Mouse (Mus musculus): ENCODE measurements at regions not wholly inside any gene's neighbourhood (a gene's known extent, or its start where the extent isn't known, plus 50 kb on each side); places are given as distances from the start of the nearest gene placed in this dataset.

DNA sequence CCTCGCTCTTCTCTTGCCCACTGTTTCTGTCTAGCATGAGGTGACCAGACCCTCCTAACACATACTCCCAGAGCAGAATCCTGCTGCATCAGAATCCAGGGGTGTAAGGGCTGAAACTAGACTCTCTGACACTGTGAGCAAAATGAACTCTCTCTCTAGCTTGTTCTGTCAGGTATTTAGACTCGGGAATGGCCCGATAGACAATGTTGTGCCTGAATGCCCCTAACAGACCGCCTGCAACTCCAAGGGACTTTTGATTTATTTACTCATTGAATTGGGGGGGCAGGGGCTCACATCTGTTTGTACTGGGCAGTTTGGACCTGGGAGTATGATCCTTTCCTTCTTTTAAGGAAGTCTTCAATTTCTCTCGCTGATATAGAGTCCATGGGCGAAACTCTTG is 469.3 kb upstream of the Trpc7 start:
- DNase-seq (ENCODE audit: low spot score), result no peak

- DNase-seq (ENCODE audit: low spot score), result no peak
Measured at GRCm38 (mm10) chr13:57364396-57364795, 468.6 kb upstream of the Trpc7 start.

DNA sequence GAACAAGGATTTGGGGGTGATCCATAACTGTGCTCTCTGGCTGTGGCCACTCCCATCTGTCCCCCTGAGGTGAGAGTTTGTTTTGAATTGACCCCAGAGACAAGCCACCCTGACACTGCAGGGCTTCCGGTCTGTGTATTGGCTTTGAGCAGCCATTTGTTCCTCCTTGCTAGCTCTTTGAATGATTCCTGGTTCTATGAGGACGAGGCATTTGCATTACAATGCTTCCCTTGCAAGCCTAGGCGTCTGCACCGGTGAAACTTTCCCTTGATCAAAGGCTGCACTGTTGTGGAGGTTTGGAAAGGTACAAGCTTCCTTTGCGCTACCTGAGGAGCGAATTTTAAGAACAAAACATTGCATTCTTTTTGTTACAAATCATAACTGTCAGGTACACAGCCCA is 466.8 kb upstream of the Trpc7 start:
- DNase-seq (ENCODE audit: low spot score), result no peak

GRCm38 (mm10) chr13:57361286-57361685 is 465.5 kb upstream of the Trpc7 start:
- no peak for DNase-seq (ENCODE audit: low spot score)

DNA sequence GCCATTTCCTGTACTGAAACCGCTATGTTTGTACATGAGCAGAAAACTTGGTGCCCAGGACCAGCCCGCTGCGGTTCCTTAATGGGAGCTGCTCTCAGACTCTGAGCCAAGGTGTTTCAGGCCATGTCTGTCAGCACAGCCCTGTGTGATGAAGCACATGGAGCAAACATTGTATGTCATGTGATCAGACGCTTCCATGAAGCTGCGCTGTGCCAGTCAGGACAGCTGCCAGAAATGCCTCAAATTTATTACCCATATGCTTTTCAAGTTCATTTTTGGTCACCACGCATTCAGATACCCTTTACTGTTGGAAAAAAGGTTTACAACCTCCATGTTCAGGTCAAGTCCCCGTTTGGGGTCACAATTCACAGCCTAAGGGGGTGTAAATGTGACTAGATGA is 458.8 kb upstream of the Trpc7 start:
- DNase-seq (ENCODE audit: low spot score), result no peak

DNA sequence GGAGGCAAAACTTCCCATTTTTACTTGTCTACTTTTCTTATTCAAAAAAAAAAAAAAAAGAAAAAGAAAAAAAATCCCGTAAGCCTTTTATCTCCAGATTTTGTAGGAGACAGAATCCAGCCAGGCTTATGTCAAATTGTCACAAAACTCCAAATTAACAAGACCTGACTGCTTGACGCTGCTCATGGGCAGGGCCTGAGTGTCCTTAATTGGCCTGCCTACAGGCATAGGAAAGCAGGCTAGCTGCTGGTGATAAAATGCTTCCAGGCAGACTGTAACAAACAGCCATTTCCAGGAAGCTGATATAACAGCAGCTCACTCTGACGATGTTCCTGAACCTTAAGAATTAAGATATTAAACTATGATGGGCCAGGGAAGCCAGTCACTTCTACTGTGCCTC is 458.2 kb upstream of the Trpc7 start:
- DNase-seq (ENCODE audit: low spot score), result no peak

DNA sequence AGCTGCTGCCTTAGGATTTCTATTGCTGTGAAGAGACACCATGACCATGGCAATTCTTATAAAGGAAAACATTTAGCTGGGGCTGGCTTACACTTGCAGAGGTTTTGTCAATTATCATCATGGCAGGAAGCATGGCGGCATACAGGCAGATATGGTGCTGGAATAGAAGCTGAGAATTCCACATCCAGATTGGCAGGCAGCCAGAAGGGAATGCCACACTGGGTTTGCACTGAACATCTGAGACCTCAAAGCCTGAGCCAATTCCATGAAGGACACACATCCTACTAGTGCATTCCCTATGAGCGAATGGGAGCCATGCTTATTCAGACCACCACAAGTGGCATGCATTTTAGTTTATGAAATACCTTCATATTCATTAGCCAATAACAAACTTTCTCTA is 455.0 kb upstream of the Trpc7 start:
- no peak for DNase-seq (ENCODE audit: low spot score)

GRCm38 (mm10) chr13:57338676-57339075 is 442.9 kb upstream of the Trpc7 start:
- no peak for DNase-seq (ENCODE audit: low spot score)

GRCm38 (mm10) chr13:57336596-57336995 is 440.8 kb upstream of the Trpc7 start:
- no peak for DNase-seq (ENCODE audit: low spot score)

DNA sequence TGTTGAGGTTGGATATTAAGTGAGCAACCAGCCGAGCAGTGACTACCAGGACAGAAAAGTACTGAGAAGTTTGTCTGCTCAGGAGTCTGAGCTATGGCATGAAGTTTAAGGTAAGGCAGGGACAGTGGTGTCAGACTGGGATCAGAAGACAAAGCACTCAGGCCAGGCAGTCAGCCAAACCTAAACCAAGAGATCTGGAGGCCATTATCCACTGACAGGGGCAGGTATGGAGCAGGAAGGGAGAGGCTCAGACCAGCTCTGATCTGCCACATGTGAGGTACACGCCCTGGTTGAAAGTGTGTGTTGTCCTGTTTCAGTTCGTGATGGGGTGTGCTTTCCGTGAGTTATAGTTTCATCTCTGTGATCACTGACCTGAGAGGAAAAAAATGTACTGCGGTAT is 437.2 kb upstream of the Trpc7 start:
- DNase-seq (ENCODE audit: low spot score), result peak; percentile 3

- DNase-seq (ENCODE audit: low spot score), result no peak
Measured at GRCm38 (mm10) chr13:57331868-57332267, 436.1 kb upstream of the Trpc7 start.

DNA sequence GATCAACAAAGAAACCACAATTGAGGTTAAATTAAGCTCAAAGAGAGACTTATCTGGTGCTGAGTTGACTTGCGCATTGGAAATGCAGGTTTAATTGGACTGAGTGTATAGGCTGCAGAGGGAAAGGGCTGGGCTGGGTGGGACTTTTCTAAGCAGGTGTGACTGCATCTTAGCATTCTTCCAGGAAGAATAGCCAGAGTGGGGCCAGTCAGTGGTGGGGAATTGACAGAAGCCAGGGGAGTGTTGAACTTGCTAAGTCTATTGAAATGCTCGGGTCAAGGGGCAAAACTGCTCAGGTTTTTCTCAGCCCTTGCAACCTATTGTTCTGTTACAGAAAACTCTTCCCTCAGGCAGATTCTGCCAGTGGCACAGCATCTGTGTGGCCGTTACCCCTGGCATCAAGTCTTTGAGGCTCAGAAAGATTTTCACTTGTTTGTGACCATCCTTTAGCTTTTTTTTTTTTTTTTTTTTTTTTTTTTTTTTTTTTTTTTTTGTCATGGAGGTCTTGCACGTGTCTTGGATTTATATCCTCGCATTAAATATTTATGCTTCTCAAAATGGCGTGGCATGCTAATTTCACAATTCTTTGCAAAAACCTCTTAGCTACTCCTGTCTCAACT is 429.6 kb upstream of the Trpc7 start:
- DNase-seq (ENCODE audit: low spot score), result no peak

GRCm38 (mm10) chr13:57316211-57317005 is 420.6 kb upstream of the Trpc7 start:
- no peak for DNase-seq (ENCODE audit: low spot score)

DNA sequence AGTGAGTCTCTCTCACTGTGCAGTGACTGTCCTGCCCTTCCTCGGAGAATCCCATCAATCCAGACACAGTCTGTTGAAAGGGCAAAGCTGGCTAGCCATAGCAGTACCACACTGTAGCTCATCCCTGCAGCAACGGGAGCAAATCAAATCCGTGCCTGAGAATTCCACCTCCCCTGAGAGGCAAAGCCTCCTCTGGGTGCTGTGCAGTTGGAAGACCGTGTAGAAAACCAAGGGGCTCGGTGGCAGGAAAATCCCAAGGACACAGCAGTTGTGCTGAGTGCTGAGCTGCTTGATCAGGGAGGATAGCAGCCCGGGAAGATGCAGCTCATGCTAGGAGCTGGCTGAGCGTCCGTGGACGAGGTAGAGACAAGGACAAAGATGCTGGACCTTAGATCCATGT is 418.7 kb upstream of the Trpc7 start:
- no peak for DNase-seq (ENCODE audit: low spot score)

DNA sequence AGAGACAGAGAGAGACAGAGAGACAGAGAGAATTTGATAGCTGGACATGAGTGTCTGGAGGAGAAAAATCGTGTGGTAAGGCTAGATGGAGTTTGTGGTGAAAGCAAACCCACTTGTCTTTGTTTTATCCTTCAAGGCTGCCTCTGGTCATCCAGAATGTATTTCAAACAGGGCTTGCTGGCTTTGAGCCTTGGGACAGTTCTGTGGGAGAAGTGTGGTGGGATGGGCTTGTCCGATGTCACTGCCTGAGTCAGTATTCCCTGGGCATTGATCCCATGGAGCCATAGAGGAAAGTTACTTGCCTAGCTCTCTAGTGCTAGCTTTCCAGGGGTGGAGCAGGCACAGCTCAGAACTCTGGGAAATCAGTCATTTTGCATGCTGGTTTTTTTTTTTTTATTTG is 417.9 kb upstream of the Trpc7 start:
- DNase-seq (ENCODE audit: low spot score), result no peak

GRCm38 (mm10) chr13:57311235-57311634 is 415.4 kb upstream of the Trpc7 start:
- no peak for DNase-seq (ENCODE audit: low spot score)

DNA sequence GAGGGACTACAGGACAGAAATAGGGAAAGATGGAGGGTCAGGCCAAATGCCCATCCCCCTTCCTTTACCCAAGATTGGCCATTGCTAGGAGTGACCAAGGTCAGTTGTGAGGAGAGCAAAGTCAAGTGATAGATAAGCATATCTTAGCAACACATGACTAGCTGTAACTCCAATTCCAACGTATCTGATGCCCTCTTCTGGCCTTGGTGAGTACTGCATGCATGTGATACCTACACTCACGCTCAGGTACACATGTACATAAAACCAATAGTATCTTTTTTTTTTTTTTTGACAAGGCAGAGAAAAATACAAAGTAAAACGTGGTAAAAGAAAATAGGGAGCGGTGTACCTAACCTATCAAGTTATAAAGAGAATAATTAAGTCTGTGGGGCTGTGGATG is 413.8 kb upstream of the Trpc7 start:
- DNase-seq (ENCODE audit: low spot score), result no peak

- DNase-seq (ENCODE audit: low spot score), result no peak
Measured at GRCm38 (mm10) chr13:57307971-57308903, 412.4 kb upstream of the Trpc7 start.

DNA sequence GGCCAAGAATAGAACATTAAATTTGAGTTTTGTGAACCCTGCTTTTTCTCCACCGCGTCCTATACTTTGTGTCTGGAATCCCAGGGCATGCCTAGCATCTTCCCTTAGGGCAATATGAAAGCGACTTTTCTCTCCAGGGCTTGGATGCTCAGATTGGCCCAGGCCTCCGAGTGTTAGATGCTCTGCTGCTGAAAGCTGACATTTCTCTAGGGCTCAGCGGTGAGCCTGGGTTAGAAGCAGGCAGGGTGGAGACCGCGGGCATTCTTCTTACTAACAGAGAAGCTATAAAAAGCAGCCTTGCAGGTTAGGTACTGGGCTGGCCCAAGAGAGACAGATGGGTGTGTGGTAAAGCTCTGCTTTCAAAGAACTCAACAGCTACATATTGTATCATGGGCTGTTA is 409.8 kb upstream of the Trpc7 start:
- DNase-seq (ENCODE audit: low spot score), result no peak

DNA sequence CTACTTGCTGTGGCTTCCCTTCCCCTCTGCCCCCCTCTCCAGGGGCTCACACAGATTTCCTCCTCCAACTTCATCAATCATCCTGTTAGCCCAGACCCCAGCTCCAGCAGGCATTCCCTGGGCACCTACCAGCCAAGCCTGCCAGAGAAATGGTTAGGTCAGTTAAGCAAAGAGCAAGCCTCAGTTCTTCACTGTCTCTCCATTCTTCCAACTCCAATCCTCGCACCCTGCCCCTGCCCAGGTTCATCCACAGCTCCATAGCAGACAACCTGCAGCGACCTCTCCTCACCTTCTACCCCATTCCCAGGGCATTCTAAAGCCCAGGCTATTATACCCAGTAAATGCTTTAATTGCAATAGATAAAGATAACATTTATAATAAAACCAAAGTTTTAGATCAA is 408.0 kb upstream of the Trpc7 start:
- no peak for DNase-seq (ENCODE audit: low spot score)

DNA sequence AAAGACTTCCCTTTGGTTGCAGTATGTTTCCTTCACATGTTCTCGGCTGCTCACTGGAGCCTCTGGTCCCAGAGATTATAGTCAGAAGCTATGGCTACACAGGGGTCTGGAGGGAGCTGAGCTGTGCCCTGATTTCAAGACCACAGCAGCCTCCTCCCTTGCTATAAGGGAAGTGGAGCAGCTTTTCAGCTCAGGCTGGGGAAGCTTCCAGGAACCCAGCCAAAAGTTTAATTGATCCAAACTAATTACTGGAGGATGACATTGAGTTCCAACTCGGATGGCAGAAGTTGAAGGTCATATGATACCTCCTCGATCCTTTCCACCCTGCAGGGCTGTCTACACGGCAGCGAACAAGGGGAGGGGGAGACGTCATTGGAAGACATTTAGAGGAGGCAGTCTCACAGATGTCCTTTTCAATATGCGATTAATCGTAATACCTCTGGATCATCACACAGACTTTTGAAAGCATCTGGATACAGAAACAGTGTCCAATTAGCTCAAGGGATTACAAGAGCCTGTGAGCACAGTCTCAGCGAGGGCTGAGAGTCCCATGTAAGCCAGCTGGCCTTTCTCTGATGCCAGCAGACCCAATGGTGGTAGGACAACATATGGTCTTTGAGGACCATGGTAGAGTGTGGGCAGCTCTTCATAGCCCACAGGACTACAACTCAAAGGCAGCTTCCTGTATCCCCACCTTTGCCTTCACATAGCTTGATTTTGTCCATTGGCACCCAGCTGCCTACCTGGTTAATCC is 396.1 kb upstream of the Trpc7 start:
- DNase-seq (ENCODE audit: low spot score), result no peak

DNA sequence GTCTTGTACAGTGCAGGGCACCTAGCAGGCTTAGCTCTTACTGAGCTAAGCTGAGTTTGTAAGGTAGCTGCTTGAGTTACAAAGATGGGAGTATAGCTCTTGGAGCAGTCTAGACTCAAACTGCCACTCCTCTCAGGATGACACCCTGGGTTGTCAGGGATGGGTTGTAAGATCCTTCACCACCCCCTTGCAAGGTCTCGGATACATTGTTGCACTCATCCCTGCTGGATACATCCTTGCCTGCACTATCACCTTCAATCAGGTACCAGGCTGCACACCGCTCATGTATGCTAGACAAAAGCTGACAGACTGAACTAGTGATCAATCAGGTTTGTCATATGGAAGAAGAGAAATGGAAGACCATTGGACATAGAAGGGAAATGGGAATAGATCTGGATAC is 390.4 kb upstream of the Trpc7 start:
- no peak for DNase-seq (ENCODE audit: low spot score)

Measured in lung, postnatal 25 days (tissue).